Mouse (Mus musculus): Measurements from ENCODE around the gene Por.

The Por gene

DNA sequence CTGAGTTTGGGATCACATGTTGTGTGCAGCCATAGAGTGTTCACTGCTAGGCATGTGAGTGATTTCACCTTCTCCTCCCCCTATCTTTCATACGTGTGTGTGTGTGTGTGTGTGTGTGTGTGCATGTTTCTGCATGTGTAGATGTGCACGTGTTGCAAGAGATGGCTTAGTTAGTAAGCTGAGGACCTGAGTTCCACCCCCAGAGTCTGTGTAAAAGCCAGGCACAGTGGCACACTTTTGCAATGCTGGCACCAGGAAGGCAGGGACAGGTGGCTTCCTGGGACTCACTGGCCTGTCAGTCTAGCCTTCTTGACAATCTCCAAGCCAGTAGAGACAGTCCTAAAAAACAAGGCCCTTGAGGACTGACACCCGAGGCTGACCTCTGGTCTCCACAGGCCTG is 95.1 kb downstream of the Por start:
- no peak for DNase-seq (ENCODE audit: low read depth, low spot score)

- DNase-seq (ENCODE audit: low read depth, low spot score) = no peak
These were observed 102.7 kb downstream of the Por start for GRCm38 (mm10) chr5:135772519-135772918.

GRCm38 (mm10) chr5:135776546-135776945 is 106.7 kb downstream of the Por start:
- no peak for DNase-seq (ENCODE audit: low read depth, low spot score)

DNA sequence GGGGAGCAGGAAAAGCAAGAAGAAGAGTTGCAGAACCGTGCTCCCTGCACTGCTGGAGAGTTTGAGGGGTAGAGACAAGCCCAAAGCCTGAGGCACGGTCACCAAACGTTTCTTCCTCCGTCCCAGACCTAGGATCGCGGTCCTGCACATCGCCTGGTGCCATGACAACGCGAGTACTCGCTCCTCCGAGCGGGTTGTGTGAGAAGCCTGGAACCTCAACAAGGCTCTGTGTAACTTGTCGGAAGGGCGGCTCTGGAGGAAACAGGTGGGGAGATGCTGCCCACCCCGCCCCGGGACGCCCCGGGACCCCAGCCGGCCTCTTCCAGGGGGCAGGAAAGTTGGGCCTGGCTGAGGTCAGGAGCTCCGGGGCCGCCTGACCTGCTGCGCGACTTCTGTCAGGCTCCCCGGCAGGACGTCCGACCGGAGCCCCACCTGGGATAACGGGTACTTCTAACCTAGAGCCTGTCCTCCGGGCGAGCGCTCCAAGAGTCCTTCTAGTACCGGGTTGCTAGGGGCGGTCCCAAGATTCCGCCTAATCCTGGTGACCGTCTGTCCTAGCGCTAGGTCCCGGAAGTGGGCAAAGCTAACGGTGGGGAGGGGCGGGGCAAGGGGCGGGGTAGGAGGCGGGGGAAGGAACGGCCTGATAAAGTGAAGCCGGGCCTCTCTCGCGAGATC is 108.1 kb downstream of the Por start, which contains the start of gene Styxl1:
Gene Styxl1, minus strand, starts transcription at position 590 of the 675 bp plus-strand sequence.
- DNase-seq (ENCODE audit: low read depth, low spot score) = peak; percentile 83

DNA sequence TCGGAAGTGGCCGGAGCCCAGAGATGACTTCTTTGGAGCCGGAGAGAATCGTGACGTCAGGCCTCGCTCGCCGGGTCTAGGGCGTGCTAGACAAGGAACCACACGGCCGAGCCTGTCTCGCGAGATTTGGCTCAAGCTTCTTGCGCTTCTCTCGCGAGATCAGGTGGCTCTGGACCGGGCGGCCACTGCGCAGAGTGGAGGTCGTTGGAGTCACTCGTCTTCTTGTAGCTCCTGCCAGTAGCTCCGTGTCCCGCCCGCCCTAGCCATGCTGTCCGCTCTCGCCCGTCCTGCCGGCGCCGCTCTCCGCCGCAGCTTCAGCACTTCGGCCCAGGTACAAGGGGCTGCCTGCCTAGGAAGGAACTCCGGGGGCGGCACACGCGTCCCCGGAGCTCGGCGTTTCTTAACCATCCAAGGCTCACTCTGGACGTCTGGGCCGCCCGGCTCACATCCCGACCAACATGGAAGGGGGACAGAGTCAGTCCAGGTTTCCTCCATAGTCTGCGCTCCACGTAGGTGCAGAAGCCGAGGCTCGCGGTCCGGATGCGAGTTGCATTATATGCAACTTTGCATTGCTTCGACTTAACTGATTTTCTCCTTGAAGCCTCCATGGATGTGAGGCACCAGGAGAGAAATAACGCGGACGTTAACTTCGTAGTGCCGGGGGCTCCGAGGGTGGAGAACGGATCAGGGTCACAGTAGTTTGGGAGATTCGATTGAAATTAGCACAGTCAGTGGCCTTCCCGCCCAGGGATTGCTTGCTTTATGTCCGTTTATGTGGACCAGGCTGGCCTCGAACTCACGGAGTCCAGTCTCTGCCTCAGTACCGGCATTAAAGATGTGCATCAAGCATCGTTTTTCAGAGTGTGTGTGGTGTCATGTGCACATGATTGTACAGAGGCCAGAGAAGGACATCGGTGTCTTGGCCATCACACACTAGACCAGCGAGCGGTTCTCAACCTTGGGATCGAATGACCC is 108.9 kb downstream of the Por start, which contains the start of gene Mdh2:
Gene Mdh2, plus strand, starts transcription at position 10 of the 975 bp plus-strand sequence.
- peak; percentile 100 for DNase-seq (ENCODE audit: low read depth, low spot score)

DNA sequence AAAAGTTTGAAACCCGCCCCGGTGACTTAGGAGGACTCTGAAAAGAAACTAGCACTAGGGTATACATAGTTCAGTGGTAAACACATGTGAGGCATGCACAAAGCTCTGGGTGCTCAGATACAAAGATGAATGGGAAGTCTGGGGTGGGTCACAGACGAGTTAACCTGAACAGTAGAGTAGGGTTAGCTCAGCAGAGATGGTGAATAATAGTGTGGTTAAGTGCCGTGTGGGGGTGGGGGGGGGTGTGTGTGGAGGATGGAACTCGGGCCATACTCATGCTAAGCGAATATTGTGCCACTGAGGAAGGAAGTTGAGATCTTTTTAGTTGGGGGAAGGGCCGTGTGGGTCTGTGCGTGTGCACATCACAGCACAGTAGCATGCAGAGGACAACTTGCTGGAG is 110.5 kb downstream of the Por start:
- DNase-seq (ENCODE audit: low read depth, low spot score) = no peak

GRCm38 (mm10) chr5:135782901-135783300 is 113.1 kb downstream of the Por start:
- no peak for DNase-seq (ENCODE audit: low read depth, low spot score)
